Mouse (Mus musculus): Measurements from ENCODE around the gene Rbm18.

Gene Rbm18

DNA sequence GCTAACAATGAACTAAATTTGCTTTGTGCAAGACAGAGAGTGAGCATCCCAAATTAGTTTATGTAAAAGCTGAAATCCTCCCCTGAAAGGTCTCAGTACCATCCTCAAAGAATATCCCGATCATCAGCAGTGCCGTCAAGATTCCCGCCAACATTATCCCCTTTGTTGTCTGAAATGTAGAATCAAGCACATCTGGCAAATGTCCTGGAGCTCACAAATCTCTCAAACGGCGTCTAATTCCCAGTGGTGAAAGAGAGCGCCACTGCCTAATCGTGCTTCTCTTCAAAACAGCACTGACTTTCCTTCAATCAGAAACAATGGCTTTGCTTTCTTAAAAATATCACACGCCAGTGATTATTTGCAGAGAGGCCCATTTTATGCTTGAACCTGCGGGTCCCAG, 69.4 kb downstream of the Rbm18 start:
- DNase-seq = no peak

Measured in heart, adult 11 months (tissue).